Comparison of ENCODE assay signal across 21 mouse cellular contexts in genomic region chr19:30379767-30380166, GRCm38 (mm10).
A peak's percentile ranks its signal among the peaks of the same experiment; 100 is the strongest.
DNase-seq lines count a peak whose midpoint lies in the region; ATAC-seq and TF ChIP-seq lines count a peak whose summit lies in the region.
"Had no signal": no experiment of that assay in that cellular context is flagged by ENCODE, and none has a peak within 500 bp of the region (broad histone marks: within the 10 kb centered on the region; RNA-seq: fewer than 3 reads in every experiment).

No protein-coding gene starts in this region.

- H3K4me2 ChIP-seq in forebrain, postnatal 0 days (ENCODE audit: low read depth), result no peak overlapping the region
- no peak overlapping the region for H3K4me2 ChIP-seq in forebrain, embryonic 11.5 days (ENCODE audit: low read depth, low read length, severe bottlenecking)
- H3K4me2 ChIP-seq in kidney, embryonic 15.5 days, result no peak overlapping the region
- H3K4me2 ChIP-seq: hindbrain, embryonic 14.5 days; intestine, embryonic 15.5 days; neural tube, embryonic 12.5 days; stomach, embryonic 15.5 days had no signal

- peak; percentile 85 for ATAC-seq in forebrain, postnatal 0 days
- ATAC-seq in forebrain, embryonic 11.5 days (replicated peaks; ENCODE audit: low FRiP score), result no peak
- no peak for ATAC-seq in kidney, embryonic 15.5 days (replicated peaks; ENCODE audit: low FRiP score)
- ATAC-seq: activated CD4-positive, CD25-positive, alpha-beta regulatory T cell, adult 4 months; intestine, embryonic 15.5 days had no signal

- peak; percentile 25 for DNase-seq in embryo, embryonic 10.5 days (ENCODE audit: low spot score)
- no peak for DNase-seq in embryo, embryonic 10 days (ENCODE audit: low spot score)
- peak; percentile 30 for DNase-seq in forebrain, postnatal 0 days
- no peak for DNase-seq in forebrain, embryonic 11.5 days (ENCODE audit: low spot score)
- no peak for DNase-seq in kidney, adult 8-10 months
- peak; percentile 1 for DNase-seq in right cerebral cortex, adult 18-20 months
- no peak for DNase-seq in right cerebral cortex, postnatal 25 days
- DNase-seq: adrenal gland, adult 8-10 months; cerebellum, adult 8-10 months; cerebellum, postnatal 36 days; gastrocnemius, postnatal 36 days; heart, adult 2 months; lung, postnatal 4 days; thymus, postnatal 25 days had no signal

- no peaks in the 10 kb centered on the region for H3K9me3 ChIP-seq in forebrain, postnatal 0 days (ENCODE audit: low read length)
- H3K9me3 ChIP-seq in forebrain, embryonic 11.5 days (ENCODE audit: control insufficient read depth, low read length), result no peaks in the 10 kb centered on the region
- H3K9me3 ChIP-seq in kidney, embryonic 15.5 days (replicated peaks), result no peaks in the 10 kb centered on the region
- H3K9me3 ChIP-seq: intestine, embryonic 15.5 days; neural tube, embryonic 12.5 days; stomach, embryonic 15.5 days had no signal

- 40% methylated on average over 6 of the region's 6 CpGs for WGBS in forebrain, postnatal 0 days
- WGBS in forebrain, embryonic 11.5 days, result 67% methylated on average over 6 of the region's 6 CpGs
- WGBS in kidney, embryonic 15.5 days, result 47% methylated on average over 6 of the region's 6 CpGs

- no peaks in the 10 kb centered on the region for H3K36me3 ChIP-seq in forebrain, postnatal 0 days (ENCODE audit: insufficient read depth)
- no peaks in the 10 kb centered on the region for H3K36me3 ChIP-seq in forebrain, embryonic 11.5 days (ENCODE audit: control insufficient read depth, insufficient read depth, low read length)
- H3K36me3 ChIP-seq in kidney, embryonic 15.5 days, result no peaks in the 10 kb centered on the region
- H3K36me3 ChIP-seq: intestine, embryonic 15.5 days; neural tube, embryonic 12.5 days; stomach, embryonic 15.5 days had no signal

- no peaks in the 10 kb centered on the region for H3K27me3 ChIP-seq in forebrain, postnatal 0 days (ENCODE audit: insufficient read depth, low read length)
- H3K27me3 ChIP-seq in forebrain, embryonic 11.5 days (ENCODE audit: control insufficient read depth, insufficient read depth, low read length), result no peaks in the 10 kb centered on the region
- no peaks in the 10 kb centered on the region for H3K27me3 ChIP-seq in kidney, embryonic 15.5 days
- H3K27me3 ChIP-seq: intestine, embryonic 15.5 days; neural tube, embryonic 12.5 days; stomach, embryonic 15.5 days had no signal

- TF ChIP-seq CTCF in forebrain, postnatal 0 days (IDR thresholded peaks at IDR 0.05; ENCODE audit: low read depth), result no peak

- no peak overlapping the region for H3K27ac ChIP-seq in forebrain, postnatal 0 days (ENCODE audit: low read depth, low read length)
- no peak overlapping the region for H3K27ac ChIP-seq in forebrain, embryonic 11.5 days (ENCODE audit: low read depth, low read length)
- H3K27ac ChIP-seq in kidney, embryonic 15.5 days, result 0 out of 2 replicates have a peak overlapping the region, but pooled peaks have one; percentile 41
- H3K27ac ChIP-seq: heart, adult 2 months; hindbrain, embryonic 14.5 days; intestine, embryonic 15.5 days; kidney, postnatal 0 days; neural tube, embryonic 12.5 days; stomach, embryonic 15.5 days had no signal

- H3K4me1 ChIP-seq in forebrain, postnatal 0 days (ENCODE audit: insufficient read depth), result no peaks in the 10 kb centered on the region
- no peaks in the 10 kb centered on the region for H3K4me1 ChIP-seq in forebrain, embryonic 11.5 days (replicated peaks; ENCODE audit: control insufficient read depth, insufficient read depth, low read length)
- no peaks in the 10 kb centered on the region for H3K4me1 ChIP-seq in kidney, embryonic 15.5 days
- H3K4me1 ChIP-seq: intestine, embryonic 15.5 days; neural tube, embryonic 12.5 days; stomach, embryonic 15.5 days had no signal

- no peak overlapping the region for H3K4me3 ChIP-seq in forebrain, postnatal 0 days (ENCODE audit: low read depth, low read length)
- no peak overlapping the region for H3K4me3 ChIP-seq in forebrain, embryonic 11.5 days (ENCODE audit: low read depth, low read length)
- no peak overlapping the region for H3K4me3 ChIP-seq in kidney, embryonic 15.5 days (replicated peaks)
- H3K4me3 ChIP-seq: heart, adult 2 months; intestine, embryonic 15.5 days; neural tube, embryonic 12.5 days; stomach, embryonic 15.5 days had no signal

- H3K9ac ChIP-seq in forebrain, postnatal 0 days, result no peak overlapping the region
- no peak overlapping the region for H3K9ac ChIP-seq in forebrain, embryonic 11.5 days (ENCODE audit: low read length)
- H3K9ac ChIP-seq in kidney, embryonic 15.5 days, result no peak overlapping the region
- H3K9ac ChIP-seq: hindbrain, embryonic 14.5 days; intestine, embryonic 15.5 days; neural tube, embryonic 12.5 days; stomach, embryonic 15.5 days had no signal

Comparison
In these comparisons a context has a peak if more than half of its experiments do, and no peak if none do; other contexts are left out.
1. DNase-seq: peak in embryo, embryonic 10.5 days (single experiment), forebrain, postnatal 0 days (single experiment) and right cerebral cortex, adult 18-20 months (single experiment); none in embryo, embryonic 10 days (single experiment), forebrain, embryonic 11.5 days (single experiment), kidney, adult 8-10 months (0 of 2) and right cerebral cortex, postnatal 25 days (single experiment).